Mouse (Mus musculus): ENCODE measurements around the gene Aldh18a1. TPM values are rescaled to one million over a fixed set of nuclear protein-coding genes. Genes with fewer than 3 reads are reported as not detected.
A peak's percentile ranks its signal among the peaks of the same experiment; 100 is the strongest.
"Not testable (repeated sequence)": the region's sequence is repeated elsewhere in the genome, so short reads cannot be mapped to it uniquely, and the experiment has no call there.

Aldh18a1 gene
- total RNA-seq, 2 experiments from 2014 or later, result 9.6 to 32.5 TPM

DNA sequence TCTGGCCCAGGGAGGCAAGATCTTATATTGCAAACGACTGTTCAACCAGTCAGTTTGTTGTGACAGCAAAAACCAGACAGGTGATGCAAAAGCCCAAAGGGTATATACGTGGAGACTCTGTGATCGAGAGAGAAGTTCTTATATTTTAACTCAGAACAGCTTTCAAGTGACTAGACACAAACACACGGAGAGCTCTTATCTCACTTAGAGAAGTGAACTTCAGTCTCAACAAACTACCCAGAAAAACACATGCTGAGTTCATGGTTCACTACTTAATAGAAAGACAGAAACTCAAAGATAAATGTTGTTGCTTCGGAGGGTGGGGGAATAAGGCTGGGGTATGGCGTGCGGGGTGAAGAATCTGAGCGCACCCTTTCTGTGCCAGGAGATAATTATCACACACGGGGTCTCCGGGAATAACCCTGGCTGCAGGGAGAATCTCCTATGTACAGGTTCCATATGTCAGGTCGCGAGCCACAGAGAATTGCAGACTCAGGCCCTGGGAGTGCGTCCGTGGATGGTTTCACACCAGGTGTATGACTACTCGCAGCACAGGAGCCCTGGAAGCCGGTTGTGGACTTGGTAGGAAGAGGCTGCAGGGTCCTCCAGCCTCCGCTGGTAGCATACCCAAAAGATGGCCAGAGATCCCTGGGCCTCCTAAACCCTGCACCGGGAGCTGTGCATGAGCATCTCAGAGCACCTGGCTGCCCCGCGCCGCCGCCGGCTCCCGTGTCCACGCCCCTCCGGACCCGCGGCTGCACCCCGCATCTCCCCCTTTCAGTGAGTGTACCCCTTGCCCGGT lies 571 bp downstream of the Aldh18a1 start:
- DNase-seq (ENCODE audit: low spot score in 2 of 2), result no peak

DNA sequence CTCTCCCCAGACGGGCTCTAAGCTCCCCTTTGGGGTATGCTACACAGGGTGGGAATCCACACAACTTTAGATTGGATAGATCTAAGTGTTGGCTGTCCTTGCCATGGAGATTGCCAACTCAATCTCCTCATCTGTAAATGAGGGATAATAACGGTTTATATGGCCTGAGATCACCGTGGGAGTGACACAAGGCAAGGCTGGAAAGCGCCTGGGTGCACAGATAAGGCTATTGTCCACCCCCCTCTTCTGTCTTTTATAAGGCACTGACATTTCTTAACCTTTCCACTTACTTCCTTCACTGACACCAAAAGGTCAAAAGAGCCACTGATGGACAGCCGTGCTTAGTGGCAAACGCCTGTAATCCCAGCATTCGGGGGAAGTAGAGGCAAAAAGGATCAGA lies 1.4 kb downstream of the Aldh18a1 start:
- DNase-seq (ENCODE audit: low spot score in 2 of 2), result no peak

DNA sequence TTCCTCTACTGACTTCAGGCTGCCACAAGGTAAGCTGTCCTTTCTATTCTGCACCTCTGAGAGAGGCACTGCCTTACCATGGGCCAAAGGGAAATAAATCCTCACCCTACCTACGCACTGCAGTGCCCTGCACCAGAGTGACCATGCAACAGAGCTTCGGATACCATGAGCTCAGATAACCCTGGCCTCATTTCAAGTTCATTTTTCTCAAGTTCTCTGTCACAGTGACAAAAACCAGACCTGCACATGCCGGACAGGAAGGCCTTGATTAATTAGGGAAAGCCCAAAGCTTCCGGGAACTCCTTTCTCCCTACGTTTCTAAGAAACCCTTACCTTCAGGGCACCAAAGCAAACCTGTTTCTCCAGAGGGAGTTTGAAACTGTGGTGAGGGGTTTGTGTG lies 6.6 kb downstream of the Aldh18a1 start:
- no peak for DNase-seq (ENCODE audit: low spot score in 2 of 2)

DNA sequence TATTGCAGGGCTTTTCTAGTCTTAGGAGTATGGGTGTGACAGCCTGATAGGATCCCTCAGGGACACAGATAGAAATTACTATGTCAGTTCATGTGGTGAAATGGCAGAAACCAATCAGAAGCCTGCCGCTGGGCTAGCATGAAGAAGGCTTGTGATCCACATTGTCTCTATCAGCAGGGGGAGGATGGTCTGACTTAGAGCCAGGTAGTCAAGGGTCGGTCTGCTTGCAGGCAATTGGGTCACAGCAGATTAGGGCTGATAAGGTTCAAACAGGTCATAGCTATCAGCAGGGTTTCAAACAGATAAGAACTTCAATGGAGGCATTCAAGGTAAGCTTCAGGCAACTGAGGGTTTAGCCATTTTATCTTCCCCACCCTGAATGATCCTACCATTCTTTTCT lies 7.4 kb downstream of the Aldh18a1 start:
- no peak for DNase-seq (ENCODE audit: low spot score in 2 of 2)

DNA sequence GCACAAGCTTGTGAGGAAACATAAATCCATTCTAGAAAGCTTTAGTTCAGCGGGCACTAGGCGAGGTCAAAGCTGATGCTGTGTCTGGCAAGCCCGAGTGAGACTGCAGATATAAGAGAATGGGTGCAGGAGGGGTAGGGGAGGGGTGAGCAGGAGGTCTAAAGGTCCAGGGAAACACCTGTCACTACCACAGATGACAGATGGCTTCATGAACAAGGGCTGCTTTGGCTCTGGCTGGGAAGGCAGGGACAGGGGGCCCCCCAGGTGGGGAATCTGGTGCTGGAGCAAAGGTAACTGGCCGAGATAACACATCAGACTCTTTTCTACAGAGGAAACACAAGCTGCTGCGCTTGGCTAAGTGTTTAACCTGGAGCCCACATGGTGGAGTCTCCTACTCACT lies 12.8 kb downstream of the Aldh18a1 start:
- DNase-seq (ENCODE audit: low spot score in 2 of 2), result no peak

DNA sequence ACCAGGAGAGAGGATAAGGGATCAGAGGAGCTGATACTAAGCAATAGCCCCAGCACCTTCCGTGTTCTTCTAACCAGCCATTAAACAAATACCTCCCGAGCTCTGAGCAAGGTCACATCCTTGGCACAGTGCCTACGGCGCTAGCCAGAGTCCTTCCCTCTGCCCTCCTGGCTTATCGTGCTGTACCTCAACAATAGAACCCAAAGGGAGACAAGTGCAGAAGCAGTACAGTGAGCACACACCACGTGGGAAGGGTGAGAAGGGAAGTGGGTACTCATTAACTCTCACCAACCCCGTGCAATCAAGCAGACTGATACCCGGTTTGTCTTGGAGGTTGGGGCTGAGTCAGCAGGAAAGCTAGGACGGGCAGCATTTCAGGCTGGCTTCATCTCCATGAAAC lies 17.5 kb downstream of the Aldh18a1 start:
- DNase-seq (ENCODE audit: low spot score in 2 of 2), result peak; percentile 39 to 58

DNA sequence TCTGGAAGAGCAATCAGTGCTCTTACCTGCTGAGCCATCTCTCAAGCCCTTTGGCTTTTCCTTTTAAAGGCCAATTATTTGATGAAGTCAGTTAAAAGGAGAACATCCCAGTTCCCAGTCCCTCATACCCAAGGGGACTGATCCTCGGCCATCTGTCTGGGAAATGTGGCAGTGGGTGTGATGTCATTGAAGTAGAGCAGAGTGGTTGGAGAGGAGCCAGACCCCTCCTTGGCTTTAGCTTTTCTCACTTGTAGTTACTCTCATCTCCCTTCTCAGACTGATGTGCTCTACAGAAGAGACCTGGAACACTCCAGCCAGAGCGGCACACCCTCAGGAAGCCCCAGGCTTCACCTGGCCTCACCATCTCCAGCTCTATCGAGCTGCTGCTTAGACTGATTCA lies 20.6 kb downstream of the Aldh18a1 start:
- no peak for DNase-seq (ENCODE audit: low spot score in 2 of 2)

DNA sequence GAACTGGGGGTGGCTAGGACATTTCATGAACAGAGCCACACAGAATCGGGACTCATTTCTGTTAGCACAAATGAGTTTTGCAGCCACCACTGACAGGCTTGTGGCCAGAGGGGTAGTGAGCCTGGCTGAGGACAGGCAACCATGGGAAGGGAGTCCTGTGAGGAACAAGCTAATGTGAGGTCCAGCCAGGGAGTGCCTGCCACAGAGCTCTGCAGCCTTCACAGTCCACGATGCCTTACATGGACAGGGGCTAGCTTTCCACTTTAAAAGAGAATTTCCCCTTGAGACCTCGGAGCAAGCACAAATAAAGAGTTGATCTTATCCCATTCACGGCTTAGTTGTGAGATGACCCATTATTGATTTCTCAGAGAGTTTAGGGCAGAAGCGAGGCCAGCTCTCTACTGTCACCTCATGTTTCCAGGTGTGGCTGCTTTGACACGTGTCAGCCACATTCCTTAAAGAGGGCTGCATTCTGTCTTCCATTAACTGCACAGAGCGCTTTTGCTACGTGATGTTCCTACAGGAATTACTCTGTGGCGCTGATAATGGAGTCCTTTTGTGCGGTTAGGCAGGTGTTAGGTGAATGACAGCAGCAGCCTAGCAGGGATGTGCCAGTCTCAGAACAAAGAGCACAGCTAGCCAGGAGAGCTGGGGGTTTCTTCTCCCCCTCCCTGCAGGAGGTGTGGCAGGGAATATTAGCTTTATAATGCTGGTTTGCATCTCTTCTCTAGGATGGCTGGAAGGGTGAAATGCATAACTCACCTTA lies 24.2 kb downstream of the Aldh18a1 start:
- DNase-seq (ENCODE audit: low spot score in 2 of 2), result no peak

DNA sequence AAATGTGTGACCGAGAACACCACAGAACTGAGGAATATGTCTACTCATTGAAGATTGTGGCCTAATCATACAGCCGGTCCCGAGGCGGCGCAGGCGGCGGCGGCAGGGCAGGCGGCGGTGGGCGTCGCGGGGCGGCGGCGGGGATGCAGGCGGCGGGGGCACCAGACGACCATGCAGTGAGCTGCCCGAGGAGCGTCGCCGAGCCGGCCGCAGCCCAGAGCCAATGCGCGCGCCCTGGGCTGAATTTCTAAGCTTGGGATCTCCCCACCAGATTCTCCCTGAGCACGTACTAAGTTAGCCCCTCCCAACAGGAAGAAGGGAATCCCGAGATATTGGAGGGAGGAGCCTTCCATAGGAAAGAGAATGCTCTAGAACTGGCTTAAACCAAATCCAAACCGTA lies 26.7 kb downstream of the Aldh18a1 start:
- not testable (repeated sequence) for DNase-seq (ENCODE audit: low spot score in 2 of 2)

DNA sequence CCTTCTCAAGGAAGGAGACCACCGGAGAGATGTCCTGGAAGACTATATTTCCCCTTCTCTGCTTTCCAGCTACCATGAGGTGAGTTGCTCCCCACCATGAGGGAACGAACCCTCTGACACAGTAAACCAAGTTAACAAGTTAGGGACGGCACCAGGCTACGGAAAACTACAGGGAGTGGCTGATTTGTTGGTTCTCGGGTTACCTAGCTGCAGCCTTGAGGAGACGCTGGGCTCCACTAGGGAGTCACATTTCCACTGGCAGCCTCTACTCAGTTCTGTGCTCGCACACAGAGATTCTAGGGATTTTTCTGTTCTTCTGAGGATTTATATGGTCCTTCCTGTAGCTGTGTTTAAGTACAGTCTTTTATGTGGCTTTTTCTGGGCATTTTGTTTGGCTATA lies 32.2 kb downstream of the Aldh18a1 start:
- DNase-seq (ENCODE audit: low spot score in 2 of 2), result no peak

DNA sequence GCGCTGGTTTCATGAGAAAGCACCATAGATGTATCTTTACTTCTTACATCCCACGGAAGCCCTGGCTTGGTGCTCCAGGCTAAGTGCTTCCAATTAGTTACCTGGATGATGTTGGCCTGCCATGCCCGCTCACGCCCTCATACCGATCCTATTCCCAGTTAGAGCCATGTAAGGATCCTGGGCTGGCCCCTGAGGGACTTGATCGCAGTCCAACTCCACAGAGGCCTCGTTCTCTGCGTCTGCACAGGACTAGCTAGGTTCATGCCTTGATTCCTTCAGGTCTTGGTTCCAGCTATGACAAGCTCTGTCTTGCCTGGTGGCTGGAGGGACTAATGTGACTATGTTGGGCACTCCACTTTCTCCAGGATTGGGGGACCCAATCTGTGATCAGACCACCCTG lies 33.1 kb downstream of the Aldh18a1 start:
- DNase-seq (ENCODE audit: low spot score in 2 of 2), result no peak

DNA sequence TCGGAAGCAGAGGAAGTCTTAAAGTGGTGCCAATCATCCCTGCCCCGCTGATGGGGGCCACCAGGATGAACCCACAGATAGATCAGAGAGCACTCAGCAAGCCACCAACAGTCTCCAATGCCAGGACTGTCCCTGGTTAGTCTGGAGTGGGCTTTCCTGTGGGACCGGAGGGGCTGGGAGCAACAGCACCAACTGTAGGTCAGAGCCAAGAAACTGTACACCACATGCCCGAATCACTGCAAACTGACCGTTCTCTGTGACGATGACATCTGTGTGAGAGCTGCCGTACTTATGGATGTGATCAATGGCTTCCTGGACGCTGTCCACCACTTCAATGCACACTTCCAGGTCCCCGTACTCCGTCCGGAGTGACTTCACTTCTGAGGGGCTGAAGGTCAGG lies 33.9 kb downstream of the Aldh18a1 start:
- DNase-seq (ENCODE audit: low spot score in 2 of 2), result no peak

DNA sequence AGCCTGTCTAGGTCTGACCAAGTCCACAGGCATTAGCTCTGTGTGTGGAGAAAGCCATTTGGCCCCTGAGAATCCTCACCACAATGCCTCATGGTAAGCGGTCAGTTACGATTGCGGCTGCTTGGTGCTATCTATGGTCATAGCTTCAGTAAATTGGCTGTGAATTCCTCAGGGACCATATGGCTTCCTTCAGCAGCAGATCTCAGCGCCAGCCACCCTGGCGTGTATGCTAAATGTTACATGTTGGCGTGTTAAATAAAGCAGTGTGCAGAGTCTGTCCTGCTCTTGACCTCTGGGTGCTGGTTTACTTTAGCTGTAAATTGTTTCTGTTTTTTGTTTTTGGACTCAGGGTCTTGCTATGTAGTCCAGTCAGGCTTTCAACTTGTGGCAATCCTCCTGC lies 34.4 kb downstream of the Aldh18a1 start:
- DNase-seq (ENCODE audit: low spot score in 2 of 2), result no peak

DNA sequence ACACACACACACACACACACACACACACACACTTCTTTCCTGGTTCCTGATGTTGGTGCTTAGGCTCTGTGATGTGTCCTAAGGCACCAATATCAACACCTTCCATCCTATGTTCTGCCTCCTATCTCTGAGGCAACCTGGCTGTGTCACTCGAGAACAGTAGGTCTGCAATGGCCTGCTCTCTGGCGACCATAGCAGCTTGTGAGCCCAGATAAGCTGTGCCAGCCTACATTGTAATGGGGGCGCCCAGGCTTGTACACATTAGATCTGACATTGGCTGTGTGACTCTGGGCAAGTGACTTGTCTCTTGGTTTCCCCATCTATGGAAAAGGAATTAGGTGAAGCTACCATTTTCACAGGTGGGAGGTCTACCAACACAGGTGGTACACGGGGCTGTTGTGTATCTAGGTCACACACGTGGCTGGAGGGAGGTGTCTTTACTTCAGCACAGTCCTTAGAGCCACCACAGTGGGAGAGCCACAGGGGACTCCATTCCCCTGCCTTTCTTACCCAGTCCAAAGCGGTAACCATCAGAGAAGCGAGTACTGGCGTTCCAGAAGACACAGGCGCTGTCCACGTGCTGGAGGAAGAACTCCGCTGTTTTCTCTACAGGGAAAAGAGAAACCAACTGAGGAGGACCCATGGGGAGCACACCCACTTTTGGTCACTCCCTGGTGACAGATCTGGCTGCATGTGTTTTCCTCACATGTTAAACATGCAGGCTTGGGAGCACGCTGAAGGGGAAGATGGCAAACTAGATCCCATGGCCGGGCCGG lies 35.1 kb downstream of the Aldh18a1 start:
- no peak for DNase-seq (ENCODE audit: low spot score in 2 of 2)

DNA sequence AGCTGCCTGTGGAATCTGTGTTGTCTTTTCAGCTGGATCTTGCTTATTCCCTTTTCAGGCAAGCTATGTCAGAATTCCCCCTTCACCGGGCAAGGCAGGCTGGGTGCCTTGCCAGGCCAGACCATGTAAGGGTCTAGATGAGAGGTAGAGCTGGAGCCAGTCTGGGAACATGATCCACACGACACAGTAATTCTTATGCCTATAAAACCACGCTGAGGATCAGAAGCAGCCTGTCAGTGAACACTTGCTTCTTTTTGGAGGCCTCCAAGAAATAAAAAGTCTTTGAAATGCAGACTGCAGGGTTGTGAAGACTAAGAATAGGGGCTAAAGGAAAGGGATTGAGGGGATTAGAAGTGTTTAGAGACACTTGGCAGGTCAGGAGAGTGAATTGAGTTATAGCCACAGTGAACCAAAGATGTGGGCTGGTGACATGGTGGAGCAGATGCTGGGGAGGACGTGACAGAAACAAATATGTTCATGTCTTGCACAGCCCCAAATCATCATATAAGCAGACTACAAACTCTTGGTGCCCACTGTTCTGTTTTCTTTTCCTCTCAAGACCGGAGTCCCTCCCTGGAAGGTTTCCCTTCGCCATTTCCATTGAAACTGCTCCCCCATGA lies 38.6 kb downstream of the Aldh18a1 start:
- DNase-seq (ENCODE audit: low spot score in 2 of 2), result no peak

DNA sequence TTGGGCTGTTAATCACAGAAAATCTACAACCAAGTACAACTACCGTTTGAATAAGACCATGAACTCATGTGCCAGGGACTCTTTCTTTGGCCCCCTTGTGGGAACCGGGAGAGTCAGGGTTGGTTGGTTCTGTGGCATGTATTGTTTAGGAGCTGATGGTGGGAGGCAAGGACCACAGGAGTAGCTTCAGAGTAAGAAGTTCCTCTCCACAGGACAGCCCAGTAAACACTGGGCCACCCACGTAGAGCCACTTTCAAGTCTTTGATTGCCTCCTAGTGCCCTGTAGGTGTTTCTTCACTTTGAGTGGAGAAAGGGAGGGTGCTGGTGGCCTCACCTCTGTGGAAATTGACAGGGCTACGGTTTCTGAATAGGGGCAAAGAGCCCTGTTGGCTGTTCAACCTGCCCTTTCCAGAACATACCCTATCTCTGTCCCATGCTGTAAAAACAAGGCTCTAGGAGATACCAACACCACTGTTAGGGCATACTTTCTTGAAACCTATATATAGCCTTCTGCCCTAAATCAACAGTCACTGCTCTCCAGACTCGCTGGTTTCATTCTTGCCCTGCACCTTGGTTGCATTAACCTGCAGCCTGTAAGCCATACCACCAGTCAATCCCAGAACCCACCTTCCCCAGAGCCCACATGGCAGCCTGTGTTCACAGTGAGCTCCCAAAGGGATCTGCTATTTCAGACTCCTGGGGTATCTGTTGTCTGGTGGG lies 39.3 kb downstream of the Aldh18a1 start:
- no peak for DNase-seq (ENCODE audit: low spot score in 2 of 2)

DNA sequence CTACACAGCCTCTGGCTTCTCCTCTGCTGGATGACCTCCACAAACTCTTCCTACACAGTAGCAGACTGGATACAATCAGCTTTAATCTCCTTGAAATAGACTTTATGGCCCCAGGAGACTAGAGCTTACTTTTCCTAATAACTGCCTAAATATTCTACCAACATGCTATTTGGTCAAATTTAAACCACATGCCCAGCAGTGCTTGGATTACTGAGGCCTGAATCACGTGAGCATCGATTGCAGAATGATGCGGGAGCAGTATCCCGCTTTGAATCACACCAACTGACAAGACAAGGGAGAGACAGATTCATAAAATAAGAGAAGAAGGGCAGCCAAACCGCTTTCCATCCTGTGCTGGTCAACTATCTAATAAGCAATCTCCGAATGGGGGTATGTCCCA lies 39.9 kb downstream of the Aldh18a1 start:
- DNase-seq (ENCODE audit: low spot score in 2 of 2), result no peak

DNA sequence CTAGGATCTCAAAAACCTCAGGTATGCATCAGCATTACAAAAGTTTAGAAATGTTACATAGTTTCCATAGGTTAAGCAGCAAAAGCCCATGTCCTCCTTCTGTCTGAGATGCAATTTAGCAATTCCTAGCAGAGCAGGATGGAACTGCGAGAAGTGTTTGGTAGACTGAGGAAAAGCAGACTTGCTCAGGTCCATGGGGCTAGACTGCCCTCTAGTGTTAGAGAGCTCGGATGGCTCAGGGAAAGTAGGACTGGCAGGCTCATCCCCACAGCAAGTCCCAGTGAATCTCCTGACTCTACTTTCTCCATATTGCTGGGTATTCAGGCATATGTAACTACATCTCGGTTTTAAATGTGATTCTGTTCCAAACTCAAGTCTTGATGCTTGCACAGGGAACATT lies 43.4 kb downstream of the Aldh18a1 start:
- DNase-seq (ENCODE audit: low spot score in 2 of 2), result peak; percentile 35 to 45

DNA sequence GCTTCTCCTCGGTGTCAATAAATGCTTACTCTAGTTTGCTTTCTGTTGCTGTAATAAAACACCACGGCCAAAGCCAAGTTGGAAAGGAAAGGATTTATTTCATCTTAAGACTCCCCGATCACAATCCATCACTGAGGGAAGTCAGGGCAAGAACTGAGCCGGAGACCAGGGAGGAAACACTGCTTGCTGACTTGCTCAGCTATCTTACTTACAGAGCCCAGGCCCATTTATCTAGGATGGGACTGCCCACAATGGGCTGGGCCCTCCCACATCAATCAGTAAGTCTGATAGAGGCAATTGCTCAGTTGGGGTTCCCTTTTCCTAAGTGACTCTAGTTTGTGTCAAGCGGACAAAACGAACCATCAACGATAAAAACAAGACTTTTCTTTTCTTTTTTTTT lies 45.5 kb downstream of the Aldh18a1 start:
- DNase-seq (ENCODE audit: low spot score in 2 of 2), result no peak

DNA sequence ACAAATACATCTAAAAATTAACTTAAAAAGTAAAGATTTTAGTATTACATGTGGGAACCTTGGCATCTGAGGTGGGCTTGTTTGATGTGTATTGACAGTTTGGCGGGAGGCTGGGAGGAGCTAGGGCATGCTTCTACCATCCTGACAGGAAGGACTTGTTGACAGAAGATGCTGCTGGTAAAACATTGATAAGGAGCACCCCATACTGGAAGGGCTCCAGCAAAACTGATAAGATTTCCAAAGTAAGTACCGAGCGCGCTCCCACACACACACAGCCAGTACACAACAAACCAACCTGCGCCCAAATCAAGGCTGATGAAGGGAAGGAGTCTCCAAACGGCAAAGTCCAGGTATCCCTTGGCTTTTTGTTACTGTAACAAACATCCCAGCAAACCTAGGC lies 51.7 kb downstream of the Aldh18a1 start:
- DNase-seq (ENCODE audit: low spot score in 2 of 2), result no peak

DNA sequence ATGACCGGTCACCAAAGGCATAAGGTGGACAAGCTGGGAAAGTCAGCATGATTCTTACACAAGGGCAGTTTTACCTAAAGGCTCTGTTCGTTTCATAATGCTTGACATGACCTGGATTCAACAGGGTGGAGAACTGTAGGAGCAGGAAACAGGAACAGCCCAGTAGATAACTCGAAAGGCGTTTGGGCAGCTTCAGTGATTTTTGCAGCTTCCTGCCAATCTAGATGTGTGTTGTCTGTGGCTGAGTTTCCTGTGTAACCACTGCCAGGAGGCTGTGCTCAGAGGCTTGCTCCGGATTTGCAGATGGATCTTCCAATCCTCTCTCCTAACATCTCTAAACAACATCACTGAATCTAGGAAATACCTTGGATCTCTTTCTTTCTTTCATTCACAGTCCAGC lies 55.7 kb downstream of the Aldh18a1 start:
- DNase-seq (ENCODE audit: low spot score in 2 of 2), result no peak

All from adrenal gland, adult 18-20 months (tissue).